Mouse (Mus musculus) bone marrow, adult 2 months (tissue): ENCODE results near the gene Rhobtb1.

Source experiments
- CTCF ChIP-seq: fragments of 200-500 bp; IDR thresholded peaks from 2 replicates; pipeline ENCODE4 v1.5.1; 2011; ENCODE audit warnings: low read length, control low read depth; ENCODE audit not compliant: control insufficient read depth, insufficient read depth
- POLR2A ChIP-seq: fragments of 200-500 bp; IDR thresholded peaks from 2 replicates; pipeline ENCODE4 v1.6.1; 2011; ENCODE audit warnings: low read depth, mild to moderate bottlenecking, control low read depth, low read length, borderline replicate concordance; ENCODE audit not compliant: control insufficient read depth

DNA sequence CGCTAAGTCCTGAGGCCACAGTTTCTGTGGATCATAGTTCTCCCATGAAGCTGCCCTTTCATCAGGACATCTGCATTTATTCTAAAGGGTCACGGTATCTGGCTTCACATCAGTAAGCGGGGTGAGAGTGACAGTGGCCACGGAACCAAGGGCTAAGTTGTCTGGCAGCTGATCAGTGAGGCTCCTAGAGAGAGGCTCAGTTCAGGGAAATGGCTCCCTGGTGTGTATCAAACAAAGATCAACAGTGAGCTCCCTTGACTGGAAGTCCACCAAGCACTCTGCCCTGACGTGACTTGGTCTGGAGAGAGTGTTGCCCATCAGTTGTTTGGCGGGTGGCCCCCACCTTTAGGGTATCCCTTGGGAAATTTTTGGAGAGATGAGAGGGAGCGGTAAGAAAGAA, 73.0 kb downstream of the Rhobtb1 start:
- TF ChIP-seq POLR2A, result no peak
- no peak for TF ChIP-seq CTCF
